Mouse (Mus musculus) thymus, postnatal 36 days (tissue): ENCODE results near the gene Gpr137.
"Not testable (repeated sequence)": the region's sequence is repeated elsewhere in the genome, so short reads cannot be mapped to it uniquely, and the experiment has no call there.

ENCODE experiments used
- DNase-seq, 2 experiments: peaks; one replicate each; pipeline ENCODE4 v3.0.0; 2022; ENCODE audit warnings: mixed read lengths in 2 of 2

Gpr137 gene

DNA sequence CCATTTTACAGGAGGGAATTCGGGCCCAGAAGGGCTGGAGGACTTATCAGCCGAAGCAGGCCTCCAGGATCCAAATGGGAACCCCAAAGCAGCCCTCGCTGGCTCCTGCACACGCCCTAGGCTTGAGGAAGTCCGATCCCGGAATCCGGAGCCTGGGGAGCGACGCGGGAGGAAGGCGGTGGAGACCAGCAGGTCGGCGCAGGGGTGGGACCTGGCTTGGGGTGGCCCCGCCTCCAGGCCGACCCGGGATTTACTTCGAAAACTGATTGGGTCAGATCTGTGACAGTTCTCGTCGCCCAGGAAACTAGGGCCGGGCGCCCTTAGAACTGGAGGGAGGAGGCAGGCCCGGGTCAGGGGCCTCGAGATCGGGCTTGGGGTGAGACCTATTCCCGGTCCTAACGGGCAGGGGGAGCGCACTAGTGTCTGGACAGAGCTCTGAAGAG is at the start of gene Gpr137:
Gene Gpr137 (minus strand): TSS at position 232 of the 443 bp plus-strand sequence.
- DNase-seq, result peak; percentile 94 to 97

- DNase-seq, result not testable (repeated sequence)
Observed at GRCm38 (mm10) chr19:6991166-6991565, 48.9 kb upstream of the Gpr137 start.

DNA sequence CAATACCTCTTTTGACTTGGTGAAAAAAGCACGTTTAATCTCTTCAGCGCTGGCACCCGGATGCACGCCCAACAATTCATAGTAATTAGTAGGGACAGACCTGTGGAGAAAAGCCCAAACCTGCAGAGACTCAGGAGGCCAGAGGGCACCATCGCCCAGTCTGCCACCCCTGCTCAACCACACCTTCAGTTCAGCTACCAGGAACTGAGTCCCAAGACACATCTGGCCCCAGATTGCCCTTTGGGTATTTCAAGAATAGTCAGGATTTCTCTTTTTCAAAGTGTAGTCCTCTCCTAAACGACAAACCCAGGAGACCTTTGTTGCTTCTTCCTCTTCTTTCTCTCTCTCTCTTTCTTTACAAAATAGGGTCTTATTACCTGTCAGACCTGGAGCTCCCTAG is 48.4 kb upstream of the Gpr137 start:
- no peak for DNase-seq

GRCm38 (mm10) chr19:6989251-6989650 is 47.0 kb upstream of the Gpr137 start:
- DNase-seq, result no peak

- no peak for DNase-seq
Observed at GRCm38 (mm10) chr19:6987904-6988285, 45.6 kb upstream of the Gpr137 start.

- peak; percentile 79 to 83 for DNase-seq
Observed at GRCm38 (mm10) chr19:6987061-6987903, 45.0 kb upstream of the Gpr137 start, which contains the start of gene Vegfb. Gene Vegfb, minus strand, starts transcription at chr19:6987651.

DNA sequence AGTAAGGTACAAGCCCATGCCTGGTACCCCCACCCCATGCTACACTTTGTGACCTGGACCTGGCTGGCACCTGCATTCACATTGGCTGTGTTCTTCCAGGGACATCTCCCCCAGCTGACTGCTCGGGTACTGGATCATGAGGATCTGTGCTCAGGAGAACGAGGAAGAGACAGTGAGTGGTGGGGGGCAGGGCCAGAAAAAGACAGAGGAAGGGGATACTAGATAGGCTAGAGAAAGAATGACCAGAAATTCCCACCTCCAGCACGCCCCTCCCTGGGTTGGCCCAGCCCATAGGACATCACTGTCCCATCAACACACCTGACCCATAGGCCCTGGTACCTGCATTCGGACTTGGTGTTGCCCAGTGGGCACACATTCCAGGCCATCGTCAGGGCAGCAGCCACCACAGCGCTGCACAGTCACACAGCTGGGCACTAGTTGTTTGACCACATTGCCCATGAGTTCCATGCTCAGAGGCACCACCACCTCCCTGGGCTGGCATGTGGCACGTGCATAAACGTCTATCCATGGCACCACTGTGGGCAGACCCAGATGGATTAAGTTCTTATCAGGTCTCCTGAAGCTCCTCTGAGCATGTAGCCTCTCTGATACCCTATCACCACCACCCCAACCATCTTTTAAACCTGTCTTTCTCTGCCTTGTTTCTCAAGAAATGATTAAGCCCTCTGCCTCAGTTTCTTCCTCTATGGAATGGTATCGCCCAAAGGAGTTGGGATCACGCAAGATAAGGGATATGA is 43.9 kb upstream of the Gpr137 start:
- DNase-seq, result no peak

DNA sequence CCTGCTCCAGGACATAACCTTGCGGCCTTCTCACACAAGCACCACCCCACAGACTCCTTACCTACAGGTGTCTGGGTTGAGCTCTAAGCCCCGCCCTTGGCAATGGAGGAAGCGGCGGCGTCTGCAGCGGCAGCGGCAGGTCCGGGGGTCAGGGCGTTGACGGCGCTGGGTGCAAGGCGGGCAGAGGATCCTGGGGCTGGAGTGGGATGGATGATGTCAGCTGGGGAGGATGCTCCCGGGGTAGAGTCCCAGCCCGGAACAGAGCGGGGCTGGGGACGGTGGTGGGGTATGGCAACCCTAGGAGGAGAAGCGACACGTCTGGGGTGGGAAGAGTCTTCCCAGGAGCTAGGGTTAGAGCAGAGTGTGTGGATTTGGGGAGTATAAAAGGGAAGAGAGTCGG is 43.0 kb upstream of the Gpr137 start:
- no peak for DNase-seq

DNA sequence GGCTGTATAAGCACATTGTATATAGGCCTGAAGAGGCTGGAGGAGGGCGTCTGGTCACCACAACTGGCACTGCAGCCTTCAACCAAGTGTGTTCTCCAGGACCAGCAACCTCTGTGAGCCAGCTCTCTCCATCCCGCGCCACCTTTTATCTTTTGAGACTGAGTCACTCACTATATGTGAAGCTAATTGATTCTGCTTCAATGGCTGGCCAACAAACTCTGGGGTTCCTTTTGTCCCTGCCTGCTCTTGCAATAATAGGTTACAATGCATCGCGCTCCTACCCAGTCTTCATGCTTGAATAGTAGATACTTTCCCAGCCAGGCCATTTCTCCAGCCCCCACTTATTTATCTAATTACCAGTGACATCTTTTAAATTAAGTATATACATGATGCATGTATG is 41.3 kb upstream of the Gpr137 start:
- no peak for DNase-seq

DNA sequence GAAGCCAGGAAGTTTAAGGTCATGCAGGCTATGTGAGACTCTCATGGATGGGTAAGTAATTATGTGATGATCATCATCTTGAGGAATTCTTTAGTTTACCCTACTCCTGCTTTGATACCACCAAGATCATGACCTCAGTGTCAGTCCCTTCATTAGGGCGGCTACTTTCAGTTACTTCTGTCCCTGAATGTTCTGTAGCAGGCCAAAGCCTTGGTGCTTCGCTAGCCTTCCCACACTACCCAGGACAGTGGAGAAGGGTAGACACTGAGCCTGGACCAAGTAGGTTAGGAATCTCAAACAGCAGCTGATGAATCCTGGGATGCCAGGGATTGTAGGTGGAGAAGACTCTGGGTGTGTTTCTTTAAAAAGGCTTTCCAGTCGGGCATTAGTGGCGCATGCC is 39.2 kb upstream of the Gpr137 start:
- no peak for DNase-seq

DNA sequence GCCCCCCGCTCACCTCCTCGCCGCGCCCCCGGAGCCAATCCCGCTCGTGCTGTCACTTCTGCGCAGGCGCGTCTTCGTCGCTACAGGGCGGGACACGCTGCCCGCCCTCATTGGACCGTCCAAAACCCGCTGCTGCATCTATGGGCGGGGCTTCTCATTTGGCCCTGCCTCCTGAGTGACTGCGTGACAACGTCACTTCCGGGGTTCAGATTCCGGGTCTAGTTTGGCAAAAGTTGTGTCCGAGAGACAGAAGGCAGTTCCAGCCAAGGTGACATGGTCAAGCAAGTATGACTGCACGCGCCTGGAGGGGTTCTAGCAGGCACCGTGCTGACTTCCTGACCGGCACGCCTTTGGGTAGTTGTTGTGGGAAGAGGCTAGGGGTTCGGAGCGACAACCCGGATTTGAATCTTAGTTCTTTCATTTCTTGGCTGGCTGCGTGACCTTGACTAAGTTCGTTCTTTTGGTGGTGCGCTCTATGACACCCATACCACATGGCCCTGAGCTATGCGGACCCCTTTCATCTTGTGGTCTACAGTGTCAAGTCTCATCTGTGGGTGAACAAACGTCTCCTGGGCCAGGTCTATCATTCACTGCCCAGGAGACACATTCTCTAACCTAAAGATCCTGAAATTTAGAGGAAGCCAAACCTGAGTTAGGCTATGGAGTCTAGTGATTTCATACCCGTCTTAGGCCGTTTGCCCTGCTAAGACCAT is 38.3 kb upstream of the Gpr137 start, which contains the start of gene Fkbp2:
Gene Fkbp2 (minus strand): TSS at position 121 of the 713 bp plus-strand sequence.
- DNase-seq, result peak; percentile 98 to 99

DNA sequence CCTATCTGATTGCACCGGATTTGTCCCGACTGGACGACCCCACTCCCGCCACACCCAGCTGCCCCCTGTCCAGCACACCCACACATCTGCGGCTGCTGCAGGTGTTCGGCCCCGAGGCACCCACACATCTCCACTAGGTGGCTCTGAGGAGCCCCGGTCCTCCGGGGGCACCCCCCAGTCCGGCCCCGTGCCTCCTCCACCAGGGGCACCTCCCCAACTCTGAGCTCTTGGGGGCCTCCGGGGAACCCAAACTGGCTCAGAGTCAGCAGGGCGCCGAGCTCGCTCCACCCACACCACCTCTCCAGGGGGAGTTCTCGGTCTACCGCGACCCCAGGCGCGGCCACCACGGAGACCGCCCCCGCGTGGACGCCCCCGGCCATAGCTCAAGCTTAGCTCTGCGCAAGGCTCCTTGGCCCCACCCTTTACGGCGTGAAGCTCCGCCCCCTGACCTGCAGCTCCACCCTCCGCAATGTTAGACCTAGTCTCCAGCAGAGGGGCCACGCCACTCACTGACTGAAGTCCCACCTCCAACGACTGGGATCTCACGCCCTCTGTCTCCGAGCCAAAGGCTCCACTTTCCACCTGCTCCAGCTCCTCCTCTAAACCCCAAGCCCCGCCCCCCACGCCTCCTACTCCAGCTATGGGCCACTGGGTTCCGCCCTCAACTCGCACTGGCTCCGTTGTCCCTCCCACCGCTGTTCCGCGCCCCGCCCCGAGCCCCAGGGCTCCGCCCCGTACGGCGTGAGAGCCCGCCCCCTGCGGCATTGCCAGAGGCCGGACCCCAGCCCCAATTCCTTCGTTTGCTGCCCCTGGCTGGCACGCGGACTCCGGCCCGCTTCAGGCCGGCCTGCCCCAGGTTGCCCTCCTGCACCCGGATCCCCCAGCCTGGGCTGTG is 37.5 kb upstream of the Gpr137 start:
- peak; percentile 99 to 100 for DNase-seq

- peak in 1 of 2 experiments; percentile 53 for DNase-seq
Observed at GRCm38 (mm10) chr19:6979001-6979479, 36.8 kb upstream of the Gpr137 start.

DNA sequence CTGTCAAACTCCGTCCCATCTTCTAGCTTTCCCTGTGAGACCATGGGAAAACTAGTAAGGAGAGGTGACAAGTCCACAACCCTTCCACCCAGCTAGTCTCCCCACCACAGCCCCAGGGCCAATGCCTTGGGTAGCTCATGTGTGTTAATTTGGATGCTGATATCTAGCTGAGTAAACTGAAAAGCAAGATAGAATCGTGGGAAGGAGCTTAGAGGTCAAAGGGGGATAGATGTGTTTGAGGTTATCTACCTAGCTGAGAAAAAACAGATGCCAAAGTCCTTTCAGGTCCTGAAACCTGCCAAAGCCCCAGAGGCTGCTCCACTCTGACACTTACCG is 36.3 kb upstream of the Gpr137 start:
- DNase-seq, result no peak

- no peak for DNase-seq
Observed at GRCm38 (mm10) chr19:6977759-6978638, 35.7 kb upstream of the Gpr137 start.

GRCm38 (mm10) chr19:6975537-6976521 is 33.5 kb upstream of the Gpr137 start, which contains the start of gene Plcb3:
Gene Plcb3, minus strand, starts transcription at chr19:6976470.
- DNase-seq, result peak; percentile 85 to 94

DNA sequence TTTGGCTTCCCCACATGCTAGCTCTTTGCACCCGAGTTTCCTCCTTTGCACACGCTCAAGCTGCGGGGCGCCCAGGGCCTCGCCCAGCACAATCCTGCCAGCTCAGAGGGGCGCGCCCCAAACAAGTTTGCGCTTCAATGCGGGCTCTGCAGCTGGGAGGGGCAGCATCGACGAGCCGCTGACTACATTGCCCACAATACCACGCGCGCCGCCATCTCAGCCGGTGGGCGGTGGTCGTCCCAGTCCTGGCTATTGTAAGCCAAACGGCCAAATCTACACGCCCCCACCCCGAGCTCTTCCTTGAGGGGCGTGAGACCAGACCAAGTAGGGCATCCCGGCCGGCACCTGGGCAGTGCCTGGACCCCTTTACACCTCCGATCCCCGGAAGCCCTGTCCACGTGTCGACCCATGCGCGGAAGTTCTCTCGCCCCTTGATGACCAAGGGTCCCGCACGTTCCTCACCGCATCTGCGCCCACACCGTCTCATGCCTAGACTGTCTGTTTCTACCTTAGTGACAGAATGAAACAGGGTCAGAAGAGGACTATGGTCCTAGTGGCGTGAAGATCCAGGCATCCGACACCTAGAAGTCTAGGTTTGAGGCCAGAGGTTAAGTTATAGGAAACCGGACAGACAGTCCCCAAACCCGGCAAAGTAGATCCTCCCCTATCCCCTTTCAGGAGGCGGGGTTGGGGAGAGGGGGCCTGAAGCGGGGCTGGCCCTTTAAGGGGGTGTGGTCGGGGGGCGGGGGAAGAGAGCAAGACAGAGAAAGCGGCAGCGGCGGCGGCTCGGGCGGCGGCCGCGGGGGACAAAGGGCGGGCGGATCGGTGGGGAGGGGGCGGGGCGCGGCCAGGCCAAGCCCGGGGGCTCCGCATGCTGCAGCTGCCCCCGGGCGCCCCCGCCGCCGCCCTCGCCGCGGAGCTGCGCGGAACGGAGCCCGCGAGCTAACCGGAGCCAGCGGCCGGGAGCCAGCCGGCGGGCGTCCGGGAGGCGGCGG is 32.2 kb upstream of the Gpr137 start, which contains the start of gene Ppp1r14b:
Gene Ppp1r14b (plus strand): TSS at position 758 of the 995 bp plus-strand sequence.
- DNase-seq, result peak; percentile 82 to 90

- DNase-seq, result no peak
Observed at GRCm38 (mm10) chr19:6973581-6974190, 31.4 kb upstream of the Gpr137 start.
